In genomic region chr17:25507799-25508198, GRCm38 (mm10) we compare ENCODE assay signal across 8 mouse cellular contexts. TPM values are rescaled to one million over a fixed set of nuclear protein-coding genes. Genes with fewer than 3 reads are reported as not detected.
DNase-seq lines count a peak whose midpoint lies in the region; ATAC-seq lines count a peak whose summit lies in the region.

No protein-coding gene starts in this region.

- 21% methylated on average over 3 of the region's 3 CpGs for WGBS in embryonic facial prominence, embryonic 10.5 days

- H3K4me3 ChIP-seq in embryonic facial prominence, embryonic 10.5 days, result no peak overlapping the region

- no peaks in the 10 kb centered on the region for H3K9me3 ChIP-seq in embryonic facial prominence, embryonic 10.5 days

- ATAC-seq in hematopoietic stem cell, adult 5-6 weeks (replicated peaks in 1 of 2; ENCODE audit: insufficient read depth in 1 of 2, low FRiP score in 2 of 2, low TSS enrichment in 1 of 2, low read depth in 1 of 2, poor library complexity in 2 of 2, severe bottlenecking in 2 of 2), result peak; percentile 49 to 67; a peak in 2 of 4 replicates
- ATAC-seq in erythroblast, adult 5-6 weeks (replicated peaks; ENCODE audit: low FRiP score, poor library complexity, severe bottlenecking), result no peak

- no peak overlapping the region for H3K27ac ChIP-seq in embryonic facial prominence, embryonic 10.5 days (replicated peaks)

- H3K4me1 ChIP-seq in embryonic facial prominence, embryonic 10.5 days, result peaks cover 6% of the 10 kb centered on the region

- no peaks in the 10 kb centered on the region for H3K36me3 ChIP-seq in embryonic facial prominence, embryonic 10.5 days (replicated peaks)

- peak; percentile 72 for DNase-seq in ES-CJ7 (ENCODE audit: low read depth, low spot score)
- peak; percentile 45 for DNase-seq in adrenal gland, adult 8-10 months
- DNase-seq in embryonic facial prominence, embryonic 10.5 days (ENCODE audit: low spot score), result peak; percentile 79
- DNase-seq in layer of hippocampus, adult 9-11 months, result peak; percentile 49
- peak; percentile 69 for DNase-seq in lung, postnatal 36 days
- peak; percentile 74 for DNase-seq in right cerebral cortex, postnatal 25 days

- peaks cover 12% of the 10 kb centered on the region; the same call in 1 of the 2 replicates for H3K27me3 ChIP-seq in embryonic facial prominence, embryonic 10.5 days (replicated peaks; ENCODE audit: low read depth, poor library complexity, severe bottlenecking)

RNA-seq across cellular contexts. Expression of gene Sstr5, which starts 10.7 kb away (rescaled TPM):
- total RNA-seq in adrenal gland, adult 8-10 months (2022), result 1 to 10 TPM; 1.0 to 1.4 (median 1.2) TPM
- 0.13 and 0.21 TPM in 2 replicates for polyA plus RNA-seq in embryonic facial prominence, embryonic 10.5 days (2016; fragmentation: Nextera tagmentation; extraction: Ambion mirVana)
- not detected in 2 replicates for total RNA-seq in hematopoietic stem cell, adult 5-6 weeks (2017)
- not detected in 2 replicates for total RNA-seq in erythroblast, adult 5-6 weeks (2015; ENCODE audit: low replicate concordance)
- total RNA-seq in erythroblast, adult 5-6 weeks (2017; ENCODE audit: low replicate concordance), result not detected in 2 replicates

RNA-seq across cellular contexts. Expression of gene Tekt4, which starts 53.4 kb away (rescaled TPM):
- total RNA-seq in adrenal gland, adult 8-10 months (2022), result under 1 TPM in 2 of 4 experiments, not detected in 2; 0.23 to 0.45 TPM
- polyA plus RNA-seq in embryonic facial prominence, embryonic 10.5 days (2016; fragmentation: Nextera tagmentation; extraction: Ambion mirVana), result 0.33 TPM in 1 of 2 replicates, not detected in the other
- total RNA-seq in hematopoietic stem cell, adult 5-6 weeks (2017), result not detected in 2 replicates
- not detected in 2 replicates for total RNA-seq in erythroblast, adult 5-6 weeks (2015; ENCODE audit: low replicate concordance)
- not detected in 2 replicates for total RNA-seq in erythroblast, adult 5-6 weeks (2017; ENCODE audit: low replicate concordance)
